Mouse (Mus musculus): ENCODE data around the gene Fbxw22.
"Not testable (repeated sequence)": the region's sequence is repeated elsewhere in the genome, so short reads cannot be mapped to it uniquely, and the experiment has no call there.

The Fbxw22 gene

DNA sequence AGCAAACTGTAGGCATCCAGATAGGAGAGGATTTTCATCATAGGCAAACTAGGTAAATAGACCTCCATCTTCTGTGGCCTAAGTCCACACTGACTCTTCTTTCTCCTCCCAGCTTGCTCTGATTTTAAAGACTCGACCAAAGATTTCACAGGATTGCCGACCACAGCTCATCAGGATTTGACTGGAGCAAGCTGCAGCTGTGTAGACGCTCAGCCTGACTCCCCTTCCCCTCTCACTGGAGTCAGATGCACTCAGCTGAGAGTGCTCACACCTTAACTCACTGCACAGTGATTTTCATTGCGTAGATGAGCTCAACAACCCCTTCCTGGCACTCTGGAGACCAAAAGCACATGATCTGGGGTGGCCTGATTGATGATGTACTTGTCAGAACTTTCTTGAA is at the start of gene Fbxw22:
TSS of gene Fbxw22 (minus strand) at position 101 of the 400 bp plus-strand sequence.
- DNase-seq (ENCODE audit: low read depth in 1 of 2, low spot score in 2 of 2): not testable (repeated sequence)

DNA sequence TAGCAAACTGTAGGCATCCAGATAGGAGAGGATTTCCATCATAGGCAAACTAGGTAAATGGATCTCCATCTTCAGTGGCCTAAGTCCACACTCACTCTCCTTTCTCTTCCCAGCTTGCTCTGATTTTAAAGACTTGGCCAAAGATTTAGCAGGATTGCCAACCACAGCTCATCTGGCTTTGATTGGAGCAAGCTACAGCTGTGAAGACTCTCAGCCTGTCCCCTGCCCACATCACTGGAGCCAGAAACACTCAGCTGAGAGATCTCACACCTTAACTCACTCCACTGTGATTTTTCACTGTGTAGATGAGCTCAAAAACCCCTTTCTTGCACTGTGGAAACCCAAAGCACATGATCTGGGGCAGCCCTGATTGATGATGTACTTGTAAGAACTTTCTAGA is 44.9 kb upstream of the Fbxw22 start, which contains the start of gene Fbxw16:
TSS of gene Fbxw16 (minus strand) at position 101 of the 400 bp plus-strand sequence.
- no peak for DNase-seq (ENCODE audit: low read depth in 1 of 2, low spot score in 2 of 2)

DNA sequence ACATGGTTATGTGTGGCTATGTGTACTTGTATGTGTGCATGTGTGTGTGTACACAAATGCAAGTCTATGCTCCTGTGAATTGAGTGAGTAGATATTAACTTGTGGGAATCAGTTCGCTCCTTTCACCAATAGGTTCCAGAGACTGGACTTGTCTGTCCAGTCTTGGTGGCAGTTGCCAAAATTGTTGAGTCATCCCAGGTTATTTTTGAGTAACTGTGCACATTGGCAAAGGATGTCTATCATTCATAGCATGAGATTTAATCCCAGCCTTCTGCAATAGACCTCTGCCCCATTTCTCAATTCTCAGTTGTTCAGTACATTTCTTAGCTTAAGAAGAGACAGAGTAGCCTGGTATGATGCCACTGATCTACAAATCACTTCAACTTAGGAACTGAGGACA is 28.9 kb upstream of the Fbxw22 start:
- no peak for DNase-seq (ENCODE audit: low read depth in 1 of 2, low spot score in 2 of 2)

DNA sequence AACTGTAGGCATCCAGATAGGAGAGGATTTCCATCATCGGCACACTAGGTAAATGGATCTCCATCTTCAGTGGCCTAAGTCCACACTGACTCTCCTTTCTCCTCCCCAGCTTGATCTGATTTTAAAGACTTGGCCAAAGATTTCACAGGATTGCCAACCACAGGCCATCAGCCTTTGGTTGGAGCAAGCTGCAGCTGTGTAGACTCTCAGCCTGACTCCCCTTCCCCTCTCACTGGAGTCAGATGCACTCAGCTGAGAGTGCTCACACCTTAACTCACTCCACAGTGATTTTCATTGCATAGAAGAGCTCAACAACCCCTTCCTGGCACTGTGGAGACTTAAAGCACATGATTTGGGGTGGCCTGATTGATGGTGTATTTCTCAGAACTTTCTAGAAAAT is 64.5 kb downstream of the Fbxw22 start, which contains the start of gene Fbxw28:
TSS of gene Fbxw28 (minus strand) at position 101 of the 400 bp plus-strand sequence.
- not testable (repeated sequence) for DNase-seq (ENCODE audit: low read depth in 1 of 2, low spot score in 2 of 2)

All from monocyte, adult 2 months (primary cell).